Mouse (Mus musculus): ENCODE results near the gene Mettl27. TPM values are rescaled to one million over a fixed set of nuclear protein-coding genes. Genes with fewer than 3 reads are reported as not detected.

Mettl27 gene
- total and polyA plus RNA-seq, 2 experiments from 2014 or later: 5.0 to 7.2 TPM

GRCm38 (mm10) chr5:134967164-134967944 is 35.2 kb downstream of the Mettl27 start:
- 0 out of 2 replicates have a peak, but pooled peaks cover 2% of the 10 kb centered on the region for H3K4me1 ChIP-seq (ENCODE audit: insufficient read depth, low read length)
- no peaks in the 10 kb centered on the region for H3K9me3 ChIP-seq (ENCODE audit: low read length)
- no peak for TF ChIP-seq CTCF (IDR thresholded peaks at IDR 0.05)
- no peak overlapping the region for H3K4me3 ChIP-seq (ENCODE audit: low read depth, low read length)
- H3K4me2 ChIP-seq (ENCODE audit: low read depth, low read length, poor library complexity, severe bottlenecking): no peak overlapping the region
- no peaks in the 10 kb centered on the region for H3K27me3 ChIP-seq (ENCODE audit: insufficient read depth, low read length)
- WGBS: 76% methylated on average over 20 of the region's 20 CpGs
- H3K36me3 ChIP-seq (ENCODE audit: insufficient read depth, low read length): no peaks in the 10 kb centered on the region
- no peak for ATAC-seq (ENCODE audit: low FRiP score)
- no peak overlapping the region for H3K27ac ChIP-seq (ENCODE audit: low read depth, low read length)
- DNase-seq (ENCODE audit: low spot score): no peak
- no peak overlapping the region for H3K9ac ChIP-seq (replicated peaks; ENCODE audit: low read length, poor library complexity, severe bottlenecking)

- 0 out of 2 replicates have a peak, but pooled peaks cover 2% of the 10 kb centered on the region for H3K4me1 ChIP-seq (ENCODE audit: insufficient read depth, low read length)
- no peak overlapping the region for H3K27ac ChIP-seq (ENCODE audit: low read depth, low read length)
- H3K4me3 ChIP-seq (ENCODE audit: low read depth, low read length): no peak overlapping the region
- 86% methylated on average over 8 of the region's 8 CpGs for WGBS
- no peaks in the 10 kb centered on the region for H3K9me3 ChIP-seq (ENCODE audit: low read length)
- H3K4me2 ChIP-seq (ENCODE audit: low read depth, low read length, poor library complexity, severe bottlenecking): no peak overlapping the region
- no peak for ATAC-seq (ENCODE audit: low FRiP score)
- TF ChIP-seq CTCF (IDR thresholded peaks at IDR 0.05): no peak
- DNase-seq (ENCODE audit: low spot score): no peak
- no peak overlapping the region for H3K9ac ChIP-seq (replicated peaks; ENCODE audit: low read length, poor library complexity, severe bottlenecking)
- H3K36me3 ChIP-seq (ENCODE audit: insufficient read depth, low read length): no peaks in the 10 kb centered on the region
- no peaks in the 10 kb centered on the region for H3K27me3 ChIP-seq (ENCODE audit: insufficient read depth, low read length)
Observed at GRCm38 (mm10) chr5:134970671-134971070, 38.5 kb downstream of the Mettl27 start.

GRCm38 (mm10) chr5:134973081-134973480 is 40.9 kb downstream of the Mettl27 start:
- DNase-seq (ENCODE audit: low spot score) (no peak), ATAC-seq (ENCODE audit: low FRiP score) (no peak)
- Histone ChIP-seq H3K4me3 (ENCODE audit: low read depth, low read length) (no peak overlapping the region), H3K27me3 (ENCODE audit: insufficient read depth, low read length) (no peaks in the 10 kb centered on the region), H3K9me3 (ENCODE audit: low read length) (no peaks in the 10 kb centered on the region), H3K36me3 (ENCODE audit: insufficient read depth, low read length) (no peaks in the 10 kb centered on the region), H3K9ac (replicated peaks; ENCODE audit: low read length, poor library complexity, severe bottlenecking) (no peak overlapping the region), H3K4me2 (ENCODE audit: low read depth, low read length, poor library complexity, severe bottlenecking) (no peak overlapping the region), H3K27ac (ENCODE audit: low read depth, low read length) (no peak overlapping the region), H3K4me1 (ENCODE audit: insufficient read depth, low read length) (no peaks in the 10 kb centered on the region)
- TF ChIP-seq CTCF (IDR thresholded peaks at IDR 0.05): no peak

GRCm38 (mm10) chr5:134973526-134973925 is 41.4 kb downstream of the Mettl27 start:
- no peak for DNase-seq (ENCODE audit: low spot score)
- Histone ChIP-seq H3K9ac (replicated peaks; ENCODE audit: low read length, poor library complexity, severe bottlenecking) (no peak overlapping the region), H3K27me3 (ENCODE audit: insufficient read depth, low read length) (no peaks in the 10 kb centered on the region), H3K36me3 (ENCODE audit: insufficient read depth, low read length) (no peaks in the 10 kb centered on the region), H3K4me3 (ENCODE audit: low read depth, low read length) (no peak overlapping the region), H3K4me1 (ENCODE audit: insufficient read depth, low read length) (no peaks in the 10 kb centered on the region), H3K27ac (ENCODE audit: low read depth, low read length) (no peak overlapping the region), H3K9me3 (ENCODE audit: low read length) (no peaks in the 10 kb centered on the region), H3K4me2 (ENCODE audit: low read depth, low read length, poor library complexity, severe bottlenecking) (no peak overlapping the region)
- TF ChIP-seq CTCF (IDR thresholded peaks at IDR 0.05): no peak
- 92% methylated on average over 7 of the region's 7 CpGs for WGBS
- no peak for ATAC-seq (ENCODE audit: low FRiP score)

GRCm38 (mm10) chr5:134974294-134974693 is 42.1 kb downstream of the Mettl27 start:
- Histone ChIP-seq H3K9ac (replicated peaks; ENCODE audit: low read length, poor library complexity, severe bottlenecking) (no peak overlapping the region), H3K4me1 (ENCODE audit: insufficient read depth, low read length) (no peaks in the 10 kb centered on the region), H3K4me3 (ENCODE audit: low read depth, low read length) (no peak overlapping the region), H3K9me3 (ENCODE audit: low read length) (no peaks in the 10 kb centered on the region), H3K4me2 (ENCODE audit: low read depth, low read length, poor library complexity, severe bottlenecking) (no peak overlapping the region), H3K27me3 (ENCODE audit: insufficient read depth, low read length) (no peaks in the 10 kb centered on the region), H3K27ac (ENCODE audit: low read depth, low read length) (no peak overlapping the region), H3K36me3 (ENCODE audit: insufficient read depth, low read length) (no peaks in the 10 kb centered on the region)
- TF ChIP-seq CTCF (IDR thresholded peaks at IDR 0.05): no peak
- ATAC-seq (ENCODE audit: low FRiP score): no peak
- DNase-seq (ENCODE audit: low spot score): no peak
- 64% methylated on average over 7 of the region's 7 CpGs for WGBS

- H3K9ac ChIP-seq (replicated peaks; ENCODE audit: low read length, poor library complexity, severe bottlenecking): no peak overlapping the region
- H3K27me3 ChIP-seq (ENCODE audit: insufficient read depth, low read length): no peaks in the 10 kb centered on the region
- ATAC-seq (ENCODE audit: low FRiP score) (no peak), DNase-seq (ENCODE audit: low spot score) (no peak)
- no peak overlapping the region for H3K4me2 ChIP-seq (ENCODE audit: low read depth, low read length, poor library complexity, severe bottlenecking)
- H3K4me1 ChIP-seq (ENCODE audit: insufficient read depth, low read length): no peaks in the 10 kb centered on the region
- H3K36me3 ChIP-seq (ENCODE audit: insufficient read depth, low read length): no peaks in the 10 kb centered on the region
- H3K9me3 ChIP-seq (ENCODE audit: low read length): no peaks in the 10 kb centered on the region
- 43% methylated on average over 2 of the region's 2 CpGs for WGBS
- no peak overlapping the region for H3K27ac ChIP-seq (ENCODE audit: low read depth, low read length)
- H3K4me3 ChIP-seq (ENCODE audit: low read depth, low read length): no peak overlapping the region
- no peak for TF ChIP-seq CTCF (IDR thresholded peaks at IDR 0.05)
Observed at GRCm38 (mm10) chr5:134974921-134975320, 42.8 kb downstream of the Mettl27 start.

Measured in midbrain, postnatal 0 days (tissue).